Mouse (Mus musculus) ES-E14 (cell line): ENCODE data around the gene Krr1. TPM values are rescaled to one million over a fixed set of nuclear protein-coding genes. Genes with fewer than 3 reads are reported as not detected.

ENCODE experiments used
- DNase-seq: peaks from one replicate; pipeline ENCODE4 v3.0.0-alpha.2; 2013; ENCODE audit warnings: low read depth, low spot score
- H3K27ac ChIP-seq: 2 replicates; pipeline ENCODE4 v1.5.1; 2012; ENCODE audit warnings: low read depth, mild to moderate bottlenecking, low read length, moderate library complexity, mixed read lengths; ENCODE audit not compliant: poor library complexity, insufficient read depth, severe bottlenecking
- H3K36me3 ChIP-seq: 2 replicates; pipeline ENCODE4 v1.6.1; 2012; ENCODE audit warnings: mild to moderate bottlenecking, low read length, moderate library complexity, mixed read lengths; ENCODE audit not compliant: control insufficient read depth, poor library complexity, insufficient read depth, severe bottlenecking
- H3K4me1 ChIP-seq, 2 experiments: fragments of 150-350 bp in 1 of 2; sonication (generic) in 1 of 2; 2 replicates each; pipeline ENCODE4 v1.6.1; 2012; ENCODE audit warnings: low read length in 2 of 2, mild to moderate bottlenecking in 1 of 2, mixed read lengths in 1 of 2; ENCODE audit not compliant: control insufficient read depth in 2 of 2, insufficient read depth in 2 of 2, poor library complexity in 1 of 2
- H3K4me3 ChIP-seq, 2 experiments: fragments of 150-350 bp in 1 of 2; sonication (generic) in 1 of 2; 2 replicates each; pipeline ENCODE4 v1.5.1; 2012; ENCODE audit warnings: low read length in 2 of 2, low read depth in 1 of 2, mild to moderate bottlenecking in 1 of 2, mixed read lengths in 1 of 2; ENCODE audit not compliant: insufficient read depth in 1 of 2, poor library complexity in 1 of 2, severe bottlenecking in 1 of 2
- H3K9ac ChIP-seq: 2 replicates; pipeline ENCODE4 v1.6.1; 2012; ENCODE audit warnings: low read depth, mild to moderate bottlenecking, low read length, mixed read lengths; ENCODE audit not compliant: poor library complexity, insufficient read depth, severe bottlenecking
- H3K9me3 ChIP-seq: fragments of 150-350 bp; sonication (generic); 2 replicates; pipeline ENCODE4 v1.6.1; 2012; ENCODE audit warnings: low read depth, mild to moderate bottlenecking, low read length; ENCODE audit not compliant: control insufficient read depth, insufficient read depth
- CHD2 ChIP-seq: IDR thresholded peaks from 2 replicates; pipeline ENCODE4 v1.6.1; 2014; ENCODE audit warnings: mild to moderate bottlenecking, low read depth, low read length, inconsistent platforms
- HCFC1 ChIP-seq: IDR thresholded peaks from 2 replicates; pipeline ENCODE4 v1.6.1; 2012; ENCODE audit warnings: low read length, inconsistent platforms, borderline replicate concordance; ENCODE audit not compliant: insufficient read depth
- MAFK ChIP-seq: IDR thresholded peaks from 2 replicates; pipeline ENCODE4 v1.6.1; 2014; ENCODE audit warnings: mild to moderate bottlenecking, low read depth, low read length, inconsistent platforms; ENCODE audit not compliant: insufficient read depth
- ZC3H11A ChIP-seq: IDR thresholded peaks from 2 replicates; pipeline ENCODE4 v1.6.1; 2012; ENCODE audit warnings: low read depth, mild to moderate bottlenecking, inconsistent platforms, low read length, borderline replicate concordance
- ZNF384 ChIP-seq: IDR thresholded peaks from 2 replicates; pipeline ENCODE4 v1.6.1; 2012; ENCODE audit warnings: low read depth, low read length, inconsistent platforms
- in situ Hi-C, 2 experiments: fragments of 600-800 bp; cut with MboI; formaldehyde crosslinking; loops; one replicate each; pipeline ENCODE4 v1.15.1; 2025; ENCODE audit warnings: low sequenced_read_pairs in 2 of 2, inconsistent platforms in 1 of 2; ENCODE audit not compliant: unreplicated experiment in 2 of 2
- total RNA-seq: library from RNA; depleted of rRNA; stranded (reverse); fragments of 300-350 nt; gene quantifications from 2 replicates; pipeline ENCODE4 v1.2.3, GENCODE M21; 2012

The Krr1 gene
- total RNA-seq, 1 experiment = 81.2 TPM

DNA sequence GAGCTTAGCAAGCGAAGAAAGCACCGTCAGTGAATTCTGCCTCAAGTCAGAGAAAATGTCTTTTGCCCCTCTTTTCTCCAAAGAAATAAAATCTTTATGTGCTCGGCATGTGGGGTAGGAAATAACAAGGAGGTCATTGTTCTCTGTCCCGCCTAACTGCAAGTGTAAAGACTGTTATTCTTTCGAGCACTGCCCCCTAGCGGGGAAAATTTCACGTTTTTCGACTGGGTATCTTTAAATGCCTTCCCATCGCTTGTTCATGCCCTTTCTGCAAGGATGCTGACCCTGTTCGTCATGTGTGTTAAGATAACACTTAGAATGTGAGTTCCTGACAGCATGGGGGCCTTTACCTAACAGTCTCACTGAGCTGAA is 47.0 kb upstream of the Krr1 start:
- H3K36me3 ChIP-seq = no peaks in the 10 kb centered on the region
- peak; percentile 81 for DNase-seq
- H3K4me3 ChIP-seq = no peak overlapping the region
- no peak overlapping the region for H3K27ac ChIP-seq
- H3K9ac ChIP-seq = no peak overlapping the region
- H3K9me3 ChIP-seq = no peaks in the 10 kb centered on the region
- TF ChIP-seq HCFC1 (no peak), ZC3H11A (peak; percentile 48; the same call in 1 of the 2 replicates)
- no peaks in the 10 kb centered on the region for H3K4me1 ChIP-seq
- in situ Hi-C loops = no loop called here

- TF ChIP-seq MAFK (no peak), CHD2 (no peak), HCFC1 (no peak), ZNF384 (no peak), ZC3H11A (no peak)
- Histone ChIP-seq H3K4me1 (no peaks in the 10 kb centered on the region), H3K9me3 (no peaks in the 10 kb centered on the region), H3K27ac (no peak overlapping the region), H3K9ac (no peak overlapping the region), H3K36me3 (no peaks in the 10 kb centered on the region), H3K4me3 (no peak overlapping the region)
- no peak for DNase-seq
- in situ Hi-C loops = no loop called here
These were observed 39.7 kb upstream of the Krr1 start for GRCm38 (mm10) chr10:111932621-111933345.

DNA sequence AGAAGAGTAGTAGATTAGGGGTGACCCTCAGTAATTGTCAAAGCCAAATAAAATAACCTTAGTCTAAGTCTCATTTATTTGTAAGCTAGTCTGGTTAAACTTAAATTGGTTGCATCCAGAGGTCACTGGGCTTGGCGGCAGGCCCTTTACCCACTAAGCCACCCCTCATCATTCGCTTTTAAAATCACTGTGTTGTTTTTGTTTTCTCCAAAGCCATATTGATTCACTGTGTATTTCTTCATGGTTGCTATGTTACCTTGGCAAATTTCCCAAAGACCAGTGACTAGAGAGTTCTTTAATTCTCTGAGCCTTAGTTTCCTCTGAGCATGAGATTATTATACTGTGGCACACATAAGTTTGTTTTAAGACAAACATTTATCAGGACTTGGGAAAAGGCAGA is 37.3 kb upstream of the Krr1 start:
- TF ChIP-seq HCFC1 = no peak
- no peak for TF ChIP-seq ZC3H11A
- no peak for TF ChIP-seq MAFK
- no peak for TF ChIP-seq CHD2
- no peak for TF ChIP-seq ZNF384
- no peak overlapping the region for H3K27ac ChIP-seq
- no peaks in the 10 kb centered on the region for H3K36me3 ChIP-seq
- no peaks in the 10 kb centered on the region for H3K9me3 ChIP-seq
- in situ Hi-C loops = no loop called here
- no peak for DNase-seq
- H3K4me1 ChIP-seq = no peaks in the 10 kb centered on the region
- no peak overlapping the region for H3K9ac ChIP-seq
- no peak overlapping the region for H3K4me3 ChIP-seq

- H3K4me3 ChIP-seq = no peak overlapping the region
- H3K27ac ChIP-seq = no peak overlapping the region
- DNase-seq = no peak
- TF ChIP-seq ZNF384 = no peak
- no peak for TF ChIP-seq CHD2
- TF ChIP-seq ZC3H11A = no peak
- H3K9ac ChIP-seq = no peak overlapping the region
- no peaks in the 10 kb centered on the region for H3K9me3 ChIP-seq
- in situ Hi-C loops = no loop called here
- H3K36me3 ChIP-seq = no peaks in the 10 kb centered on the region
- no peaks in the 10 kb centered on the region for H3K4me1 ChIP-seq
These were observed 36.4 kb upstream of the Krr1 start for GRCm38 (mm10) chr10:111936021-111936420.
